Mouse (Mus musculus): Measurements from ENCODE around the gene Fgfr3.

Fgfr3 gene

GRCm38 (mm10) chr5:33730516-33730915 is 9.0 kb downstream of the Fgfr3 start:
- DNase-seq (ENCODE audit: low spot score) = no peak

- DNase-seq (ENCODE audit: low spot score) = no peak
These were observed 9.6 kb downstream of the Fgfr3 start for GRCm38 (mm10) chr5:33731051-33731450.

GRCm38 (mm10) chr5:33733837-33734236 is 12.4 kb downstream of the Fgfr3 start:
- DNase-seq (ENCODE audit: low spot score) = no peak

- no peak for DNase-seq (ENCODE audit: low spot score)
These were observed 14.1 kb downstream of the Fgfr3 start for GRCm38 (mm10) chr5:33735412-33736092.

GRCm38 (mm10) chr5:33736230-33736629 is 14.8 kb downstream of the Fgfr3 start:
- DNase-seq (ENCODE audit: low spot score) = no peak

- peak; percentile 76 for DNase-seq (ENCODE audit: low spot score)
These were observed 16.4 kb downstream of the Fgfr3 start for GRCm38 (mm10) chr5:33737903-33738321.

- DNase-seq (ENCODE audit: low spot score) = no peak
These were observed 16.9 kb downstream of the Fgfr3 start for GRCm38 (mm10) chr5:33738341-33738740.

- no peak for DNase-seq (ENCODE audit: low spot score)
These were observed 19.1 kb downstream of the Fgfr3 start for GRCm38 (mm10) chr5:33740548-33740947.

- no peak for DNase-seq (ENCODE audit: low spot score)
These were observed 22.0 kb downstream of the Fgfr3 start for GRCm38 (mm10) chr5:33743481-33743880.

GRCm38 (mm10) chr5:33777195-33777594 is 55.7 kb downstream of the Fgfr3 start:
- no peak for DNase-seq (ENCODE audit: low spot score)

- DNase-seq (ENCODE audit: low spot score) = no peak
These were observed 60.5 kb downstream of the Fgfr3 start for GRCm38 (mm10) chr5:33781964-33782344.

GRCm38 (mm10) chr5:33782345-33782998 is 61.0 kb downstream of the Fgfr3 start, which contains the start of gene Letm1:
Letm1 (minus strand) TSS chr5:33782817.
- DNase-seq (ENCODE audit: low spot score) = peak; percentile 82

GRCm38 (mm10) chr5:33782999-33783390 is 61.5 kb downstream of the Fgfr3 start:
- DNase-seq (ENCODE audit: low spot score) = no peak

Data from urinary bladder, postnatal 25 days (tissue).